In the genomic region with DNA sequence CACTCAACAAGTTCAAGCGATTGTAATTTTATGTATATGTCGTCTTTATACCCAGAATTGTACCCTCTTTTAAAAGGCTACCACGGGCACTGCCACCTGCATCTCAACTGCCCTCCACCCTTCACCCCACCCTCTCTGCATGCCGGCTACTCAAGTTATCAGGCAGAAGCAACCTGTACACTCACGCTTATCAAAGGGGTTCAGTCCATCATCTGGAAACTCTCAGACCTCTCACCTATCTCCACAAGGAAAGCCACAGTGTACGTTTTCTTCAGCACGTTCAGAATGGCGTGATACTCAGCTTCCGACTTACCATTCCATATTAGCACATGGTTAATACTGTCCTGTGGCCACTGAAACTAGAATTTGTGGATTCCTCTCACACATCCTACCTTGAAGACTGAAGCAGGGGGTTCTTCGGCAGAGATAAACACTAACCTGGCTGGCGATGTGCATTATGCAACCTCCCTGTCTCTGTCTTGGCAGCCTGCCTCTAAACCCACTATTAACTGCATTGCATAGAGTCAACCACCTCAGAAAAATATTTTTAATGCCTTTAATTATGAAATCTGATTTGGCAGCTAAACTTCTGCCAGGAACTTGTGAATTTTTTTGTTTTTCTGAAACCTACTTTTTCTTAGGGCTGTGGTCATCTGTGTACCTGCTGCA, we compare ENCODE assay signal across 9 mouse cellular contexts. TPM values are rescaled to one million over a fixed set of nuclear protein-coding genes. Genes with fewer than 3 reads are reported as not detected.
DNase-seq lines count a peak whose midpoint lies in the region; ATAC-seq lines count a peak whose summit lies in the region.
"Had no signal": no experiment of that assay in that cellular context is flagged by ENCODE, and none has a peak within 500 bp of the region (broad histone marks: within the 10 kb centered on the region; RNA-seq: fewer than 3 reads in every experiment).

No protein-coding gene starts in this region.

- H3K9ac ChIP-seq in heart, embryonic 12.5 days, result no peak overlapping the region
- peak overlapping the region; percentile 62 for H3K9ac ChIP-seq in liver, embryonic 12.5 days
- no peak overlapping the region for H3K9ac ChIP-seq in forebrain, embryonic 16.5 days (replicated peaks; ENCODE audit: low read depth, low read length)

- no peak overlapping the region for H3K4me3 ChIP-seq in heart, embryonic 12.5 days
- H3K4me3 ChIP-seq in liver, embryonic 12.5 days, result peak overlapping the region; percentile 30; the same call in 1 of the 2 replicates
- H3K4me3 ChIP-seq in forebrain, embryonic 16.5 days (replicated peaks; ENCODE audit: low read length), result no peak overlapping the region
- H3K4me3 ChIP-seq: myocyte had no signal

- no peak for DNase-seq in heart, postnatal 4 days
- DNase-seq in urinary bladder, postnatal 25 days (ENCODE audit: low spot score), result peak; percentile 2
- DNase-seq in urinary bladder, postnatal 14 days (ENCODE audit: low spot score), result no peak
- DNase-seq in left cerebral cortex, postnatal 14 days (ENCODE audit: low spot score in 2 of 2), result no peak

- intact Hi-C loops in left cerebral cortex, postnatal 14 days (cut with DNase I), result no loop called here

- no peak overlapping the region for H3K4me2 ChIP-seq in heart, embryonic 12.5 days
- H3K4me2 ChIP-seq in liver, embryonic 12.5 days, result peak overlapping the region; percentile 68
- no peak overlapping the region for H3K4me2 ChIP-seq in forebrain, embryonic 16.5 days (ENCODE audit: low read length)

- H3K4me1 ChIP-seq in heart, embryonic 12.5 days (replicated peaks), result peaks cover 39% of the 10 kb centered on the region
- H3K4me1 ChIP-seq in liver, embryonic 12.5 days, result peaks cover 100% of the 10 kb centered on the region
- H3K4me1 ChIP-seq in forebrain, embryonic 16.5 days (replicated peaks; ENCODE audit: control insufficient read depth, insufficient read depth, low read length), result no peaks in the 10 kb centered on the region; the same call in 1 of the 2 replicates

- WGBS in heart, embryonic 12.5 days, result 74% methylated on average over 11 of the region's 11 CpGs
- 35% methylated on average over 11 of the region's 11 CpGs for WGBS in liver, embryonic 12.5 days (ENCODE audit: insufficient replicate concordance)
- WGBS in forebrain, embryonic 16.5 days, result 95% methylated on average over 11 of the region's 11 CpGs

- H3K36me3 ChIP-seq in heart, embryonic 12.5 days, result peaks cover 47% of the 10 kb centered on the region
- peaks cover 98% of the 10 kb centered on the region for H3K36me3 ChIP-seq in liver, embryonic 12.5 days
- H3K36me3 ChIP-seq in forebrain, embryonic 16.5 days (ENCODE audit: control insufficient read depth, insufficient read depth), result peaks cover 2% of the 10 kb centered on the region; the same call in 1 of the 2 replicates

- H3K9me3 ChIP-seq in heart, embryonic 12.5 days (replicated peaks), result 0 out of 2 replicates have a peak, but pooled peaks cover 5% of the 10 kb centered on the region
- H3K9me3 ChIP-seq in liver, embryonic 12.5 days (replicated peaks), result peaks cover 17% of the 10 kb centered on the region; the same call in 1 of the 2 replicates
- H3K9me3 ChIP-seq in forebrain, embryonic 16.5 days (ENCODE audit: control insufficient read depth, low read length), result no peaks in the 10 kb centered on the region

- peak; percentile 78 for ATAC-seq in heart, embryonic 12.5 days (ENCODE audit: insufficient number of reproducible peaks, low FRiP score)
- ATAC-seq in liver, embryonic 12.5 days, result peak; percentile 90
- no peak for ATAC-seq in forebrain, embryonic 16.5 days

- no peaks in the 10 kb centered on the region for H3K27me3 ChIP-seq in heart, embryonic 12.5 days (replicated peaks)
- no peaks in the 10 kb centered on the region for H3K27me3 ChIP-seq in liver, embryonic 12.5 days (replicated peaks)
- H3K27me3 ChIP-seq in forebrain, embryonic 16.5 days (replicated peaks; ENCODE audit: control insufficient read depth, insufficient read depth, low read length), result no peaks in the 10 kb centered on the region

- no peak overlapping the region; the same call in 1 of the 2 replicates for H3K27ac ChIP-seq in heart, embryonic 12.5 days (ENCODE audit: poor library complexity, severe bottlenecking)
- peak overlapping the region; percentile 98 for H3K27ac ChIP-seq in liver, embryonic 12.5 days
- H3K27ac ChIP-seq in forebrain, embryonic 16.5 days (ENCODE audit: low read length), result no peak overlapping the region
- H3K27ac ChIP-seq: kidney, postnatal 0 days had no signal

RNA-seq across cellular contexts. Expression of a gene that starts 11.4 kb away (rescaled TPM):
- polyA plus RNA-seq in heart, embryonic 12.5 days (2016; fragmentation: Nextera tagmentation; extraction: Ambion mirVana), result 4.5 and 5.8 TPM in 2 replicates
- total RNA-seq in heart, postnatal 4 days (2021), result 10 to 100 TPM; 29.4 to 33.1 TPM
- polyA plus RNA-seq in liver, embryonic 12.5 days (2016; fragmentation: Nextera tagmentation; extraction: Ambion mirVana), result 16.9 and 17.9 TPM in 2 replicates
- total RNA-seq in left cerebral cortex, postnatal 14 days (2021), result 10 to 100 TPM; 56.1 to 62.1 TPM
- polyA plus RNA-seq in forebrain, embryonic 16.5 days (2015; fragmentation: Nextera tagmentation; extraction: Ambion mirVana), result 4.7 and 4.8 TPM in 2 replicates
